Mouse (Mus musculus) CD4-positive, CD25-positive, alpha-beta regulatory T cell (primary cell): ENCODE data around the gene Fam102b. TPM values are rescaled to one million over a fixed set of nuclear protein-coding genes. Genes with fewer than 3 reads are reported as not detected.

Experiments used
- polyA plus RNA-seq: library from polyadenylated mRNA; unstranded; fragments of 100-300 nt; shearing (Covaris generic); gene quantifications from one replicate; pipeline ENCODE4 v1.2.1, GENCODE M21; 2017

Fam102b gene
- polyA plus RNA-seq, result 8.3 TPM

DNA sequence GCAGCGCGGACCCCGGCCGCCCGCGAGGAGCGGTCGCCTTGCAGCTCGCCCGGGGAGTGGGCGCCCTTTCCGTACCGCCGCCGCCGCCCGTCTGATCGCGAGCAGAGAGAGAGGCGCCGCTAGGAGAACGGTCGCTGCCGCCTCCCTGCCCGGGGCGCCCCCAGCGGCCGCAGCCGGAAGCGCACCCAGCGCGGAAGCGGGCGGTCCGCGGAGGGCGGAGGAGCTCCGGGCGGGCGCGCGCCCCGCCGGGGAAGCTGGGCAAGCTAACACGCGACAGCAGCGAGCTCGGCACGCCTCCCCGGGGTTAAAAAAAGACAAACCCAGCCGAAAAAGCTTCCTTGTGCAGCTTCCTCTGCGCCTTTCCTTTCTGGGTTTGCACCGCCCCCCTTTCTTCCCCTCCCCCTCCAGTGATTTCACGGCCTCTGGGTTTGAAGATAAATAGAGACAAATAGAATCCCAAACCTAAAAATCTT lies at the start of gene Fam102b:
Fam102b (minus strand) TSS at position 93 of the 473 bp plus-strand sequence.

DNA sequence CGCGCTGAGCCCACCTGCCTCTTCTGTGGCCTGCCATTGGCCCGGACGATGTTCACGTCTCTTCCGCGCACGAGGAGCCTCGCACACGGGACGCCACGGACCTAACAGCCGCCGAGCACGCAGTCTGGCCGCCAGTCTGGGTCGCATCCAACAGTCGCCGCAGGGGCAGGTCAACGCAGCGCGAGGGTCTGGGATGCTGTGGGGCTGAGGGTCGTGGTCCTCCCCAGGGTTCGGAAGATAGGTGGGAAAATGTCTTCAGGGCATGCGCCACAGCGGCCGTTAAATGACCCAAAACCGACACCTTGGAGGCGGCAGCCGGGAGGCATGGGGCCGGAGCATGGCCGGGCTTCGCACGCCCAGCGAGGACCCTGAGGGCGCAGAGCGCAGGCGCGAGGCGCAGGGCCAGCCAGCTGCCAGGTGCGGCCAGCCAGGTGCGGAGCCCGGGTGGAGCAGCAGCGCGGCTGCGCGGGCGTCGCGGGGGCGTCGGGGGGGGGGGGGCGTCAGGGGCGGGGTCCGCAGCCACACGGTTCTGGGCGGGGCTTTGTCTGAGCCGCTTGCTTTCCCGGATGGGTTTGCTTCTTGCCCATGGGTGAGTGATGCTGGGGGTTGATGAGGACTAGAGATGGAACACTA lies 87.3 kb downstream of the Fam102b start, which contains the start of gene Gm9857:
Gm9857 (minus strand) TSS at position 445 of the 633 bp plus-strand sequence.

DNA sequence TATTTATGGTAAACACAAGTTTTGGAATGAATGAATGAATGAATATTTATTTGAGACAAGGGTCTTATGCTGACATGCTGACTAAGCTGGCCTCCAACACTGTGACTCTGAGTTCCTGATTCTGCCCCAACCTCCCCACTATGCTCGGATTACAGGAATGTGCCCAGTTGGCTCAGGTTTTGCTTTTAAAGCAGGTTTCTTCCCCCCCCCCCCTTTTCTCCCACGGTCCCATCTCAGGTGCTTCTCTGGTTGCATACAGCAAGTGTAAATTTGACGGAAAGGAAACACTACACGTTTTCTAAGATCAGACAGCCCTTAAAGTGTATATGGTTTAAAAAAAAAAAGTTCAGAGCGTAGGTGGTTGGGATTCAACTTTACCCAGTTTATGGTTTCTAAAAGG lies 87.8 kb downstream of the Fam102b start, which contains the start of gene Henmt1:
Henmt1 (plus strand) TSS at position 301 of the 400 bp plus-strand sequence.

Other genes starting within 250 kb of the Fam102b start
- 59.5 TPM for gene Stxbp3, start 187.1 kb downstream of the Fam102b start, polyA plus RNA-seq
- gene Fndc7, start 137.6 kb downstream of the Fam102b start, polyA plus RNA-seq, result 0.26 TPM
- gene Prpf38b, start 115.9 kb downstream of the Fam102b start, polyA plus RNA-seq, result 206 TPM
- gene Henmt1, start 87.7 kb downstream of the Fam102b start, polyA plus RNA-seq, result 1.7 TPM
- gene Gm9857, start 87.2 kb downstream of the Fam102b start, polyA plus RNA-seq, result not detected
- not detected for gene Slc25a54, start 52.9 kb upstream of the Fam102b start, polyA plus RNA-seq
- 19.3 TPM for gene Slc25a24, start 95.5 kb upstream of the Fam102b start, polyA plus RNA-seq